Mouse (Mus musculus): ENCODE results near the gene Ranbp17. TPM values are rescaled to one million over a fixed set of nuclear protein-coding genes. Genes with fewer than 3 reads are reported as not detected.

The Ranbp17 gene
- 4.2 and 5.1 TPM in 2 replicates for polyA plus RNA-seq (2015; fragmentation: Nextera tagmentation; extraction: Ambion mirVana)

GRCm38 (mm10) chr11:33513376-33513991 lies at the start of gene Ranbp17:
Gene Ranbp17, minus strand, starts transcription at chr11:33513746.
- Histone ChIP-seq H3K36me3 (no peaks in the 10 kb centered on the region), H3K9me3 (no peaks in the 10 kb centered on the region), H3K27ac (peak within 1 kb of the TSS; percentile 78), H3K9ac (peak within 1 kb of the TSS; percentile 80), H3K4me3 (peak within 1 kb of the TSS; percentile 90), H3K4me2 (peak within 1 kb of the TSS; percentile 81), H3K4me1 (0 out of 2 replicates have a peak, but pooled peaks cover 4% of the 10 kb centered on the region), H3K27me3 (no peaks in the 10 kb centered on the region)
- ATAC-seq (ENCODE audit: borderline replicate concordance, extremely low read depth, low FRiP score, low TSS enrichment): peak; percentile 89
- WGBS: 3% methylated on average over 43 of the region's 72 CpGs

GRCm38 (mm10) chr11:33554123-33554522 lies 40.6 kb upstream of the Ranbp17 start:
- no peak for ATAC-seq (ENCODE audit: borderline replicate concordance, extremely low read depth, low FRiP score, low TSS enrichment)
- Histone ChIP-seq H3K4me3 (no peak overlapping the region), H3K27me3 (no peaks in the 10 kb centered on the region), H3K27ac (no peak overlapping the region), H3K9ac (no peak overlapping the region), H3K36me3 (no peaks in the 10 kb centered on the region), H3K4me1 (no peaks in the 10 kb centered on the region), H3K4me2 (no peak overlapping the region), H3K9me3 (no peaks in the 10 kb centered on the region)
- WGBS: 72% methylated on average over 8 of the region's 8 CpGs

- no peak for ATAC-seq (ENCODE audit: borderline replicate concordance, extremely low read depth, low FRiP score, low TSS enrichment)
- 71% methylated on average over 14 of the region's 14 CpGs for WGBS
These were observed 37.5 kb upstream of the Ranbp17 start for GRCm38 (mm10) chr11:33550861-33551560.

GRCm38 (mm10) chr11:33547386-33547785 lies 33.8 kb upstream of the Ranbp17 start:
- Histone ChIP-seq H3K9me3 (no peaks in the 10 kb centered on the region), H3K27ac (no peak overlapping the region), H3K9ac (no peak overlapping the region), H3K4me3 (no peak overlapping the region), H3K4me2 (no peak overlapping the region), H3K27me3 (no peaks in the 10 kb centered on the region), H3K36me3 (no peaks in the 10 kb centered on the region), H3K4me1 (no peaks in the 10 kb centered on the region)
- no peak for ATAC-seq (ENCODE audit: borderline replicate concordance, extremely low read depth, low FRiP score, low TSS enrichment)
- WGBS: 33% methylated on average over 2 of the region's 2 CpGs

More at GRCm38 (mm10) chr11:33550861-33551560, 37.5 kb upstream of the Ranbp17 start:
- H3K9ac ChIP-seq: no peak overlapping the region
- H3K4me1 ChIP-seq: no peaks in the 10 kb centered on the region
- no peaks in the 10 kb centered on the region for H3K36me3 ChIP-seq
- no peak overlapping the region for H3K4me2 ChIP-seq
- H3K27me3 ChIP-seq: no peaks in the 10 kb centered on the region
- no peak overlapping the region for H3K27ac ChIP-seq
- H3K4me3 ChIP-seq: no peak overlapping the region
- no peaks in the 10 kb centered on the region for H3K9me3 ChIP-seq

- ATAC-seq (ENCODE audit: borderline replicate concordance, extremely low read depth, low FRiP score, low TSS enrichment): no peak
- H3K27me3 ChIP-seq: no peaks in the 10 kb centered on the region
- H3K9me3 ChIP-seq: no peaks in the 10 kb centered on the region
- H3K4me2 ChIP-seq: no peak overlapping the region
- no peak overlapping the region for H3K27ac ChIP-seq
- H3K9ac ChIP-seq: no peak overlapping the region
- H3K36me3 ChIP-seq: no peaks in the 10 kb centered on the region
- no peak overlapping the region for H3K4me3 ChIP-seq
- no peaks in the 10 kb centered on the region for H3K4me1 ChIP-seq
- WGBS: 84% methylated on average over 2 of the region's 2 CpGs
These were observed 31.4 kb upstream of the Ranbp17 start for GRCm38 (mm10) chr11:33544945-33545344.

GRCm38 (mm10) chr11:33544121-33544520 lies 30.6 kb upstream of the Ranbp17 start:
- Histone ChIP-seq H3K9me3 (no peaks in the 10 kb centered on the region), H3K4me1 (no peaks in the 10 kb centered on the region), H3K4me3 (no peak overlapping the region), H3K4me2 (peak overlapping the region; percentile 14; the same call in 1 of the 2 replicates), H3K9ac (no peak overlapping the region), H3K27me3 (no peaks in the 10 kb centered on the region), H3K36me3 (no peaks in the 10 kb centered on the region), H3K27ac (no peak overlapping the region)
- 38% methylated on average over 11 of the region's 11 CpGs for WGBS
- no peak for ATAC-seq (ENCODE audit: borderline replicate concordance, extremely low read depth, low FRiP score, low TSS enrichment)

GRCm38 (mm10) chr11:33537390-33538125 lies 24.0 kb upstream of the Ranbp17 start:
- H3K4me1 ChIP-seq: no peaks in the 10 kb centered on the region
- no peaks in the 10 kb centered on the region for H3K27me3 ChIP-seq
- no peak overlapping the region for H3K27ac ChIP-seq
- H3K4me2 ChIP-seq: no peak overlapping the region
- WGBS: 77% methylated on average over 5 of the region's 5 CpGs
- no peak overlapping the region for H3K4me3 ChIP-seq
- ATAC-seq (ENCODE audit: borderline replicate concordance, extremely low read depth, low FRiP score, low TSS enrichment): no peak
- H3K36me3 ChIP-seq: no peaks in the 10 kb centered on the region
- H3K9me3 ChIP-seq: no peaks in the 10 kb centered on the region
- H3K9ac ChIP-seq: no peak overlapping the region

- Histone ChIP-seq H3K27me3 (no peaks in the 10 kb centered on the region), H3K4me2 (no peak overlapping the region), H3K9ac (no peak overlapping the region), H3K9me3 (no peaks in the 10 kb centered on the region), H3K4me1 (no peaks in the 10 kb centered on the region), H3K27ac (no peak overlapping the region), H3K4me3 (no peak overlapping the region), H3K36me3 (no peaks in the 10 kb centered on the region)
- ATAC-seq (ENCODE audit: borderline replicate concordance, extremely low read depth, low FRiP score, low TSS enrichment): no peak
- 86% methylated on average over 3 of the region's 3 CpGs for WGBS
These were observed 23.1 kb upstream of the Ranbp17 start for GRCm38 (mm10) chr11:33536636-33537035.

GRCm38 (mm10) chr11:33534541-33534940 lies 21.0 kb upstream of the Ranbp17 start:
- WGBS: 83% methylated on average over 4 of the region's 4 CpGs
- Histone ChIP-seq H3K27me3 (no peaks in the 10 kb centered on the region), H3K9me3 (no peaks in the 10 kb centered on the region), H3K36me3 (no peaks in the 10 kb centered on the region), H3K4me1 (no peaks in the 10 kb centered on the region), H3K27ac (no peak overlapping the region), H3K4me2 (no peak overlapping the region), H3K4me3 (no peak overlapping the region), H3K9ac (no peak overlapping the region)
- no peak for ATAC-seq (ENCODE audit: borderline replicate concordance, extremely low read depth, low FRiP score, low TSS enrichment)

- H3K4me3 ChIP-seq: no peak overlapping the region
- ATAC-seq (ENCODE audit: borderline replicate concordance, extremely low read depth, low FRiP score, low TSS enrichment): no peak
- no peaks in the 10 kb centered on the region for H3K4me1 ChIP-seq
- H3K9ac ChIP-seq: no peak overlapping the region
- H3K27me3 ChIP-seq: no peaks in the 10 kb centered on the region
- H3K9me3 ChIP-seq: no peaks in the 10 kb centered on the region
- no peak overlapping the region for H3K4me2 ChIP-seq
- WGBS: 55% methylated on average over 3 of the region's 3 CpGs
- no peak overlapping the region for H3K27ac ChIP-seq
- H3K36me3 ChIP-seq: no peaks in the 10 kb centered on the region
These were observed 20.0 kb upstream of the Ranbp17 start for GRCm38 (mm10) chr11:33533577-33533976.

- Histone ChIP-seq H3K27me3 (no peaks in the 10 kb centered on the region), H3K36me3 (no peaks in the 10 kb centered on the region), H3K4me1 (no peaks in the 10 kb centered on the region), H3K27ac (no peak overlapping the region), H3K4me2 (no peak overlapping the region), H3K9ac (no peak overlapping the region), H3K4me3 (no peak overlapping the region), H3K9me3 (no peaks in the 10 kb centered on the region)
- no peak for ATAC-seq (ENCODE audit: borderline replicate concordance, extremely low read depth, low FRiP score, low TSS enrichment)
- WGBS: 7% methylated on average over 2 of the region's 2 CpGs
These were observed 16.0 kb upstream of the Ranbp17 start for GRCm38 (mm10) chr11:33529576-33529975.
